Mouse (Mus musculus) CD4-positive helper T cell, adult 2 months (primary cell): ENCODE measurements at regions not wholly inside any gene's neighbourhood (a gene's known extent, or its start where the extent isn't known, plus 50 kb on each side); places are given as distances from the start of the nearest gene placed in this dataset.
"Not testable (repeated sequence)": the region's sequence is repeated elsewhere in the genome, so short reads cannot be mapped to it uniquely, and the experiment has no call there.

Experiments
- DNase-seq: peaks from one replicate; pipeline ENCODE4 v3.0.0-alpha.2; 2012; ENCODE audit warnings: low read depth, missing footprints, low spot score

DNA sequence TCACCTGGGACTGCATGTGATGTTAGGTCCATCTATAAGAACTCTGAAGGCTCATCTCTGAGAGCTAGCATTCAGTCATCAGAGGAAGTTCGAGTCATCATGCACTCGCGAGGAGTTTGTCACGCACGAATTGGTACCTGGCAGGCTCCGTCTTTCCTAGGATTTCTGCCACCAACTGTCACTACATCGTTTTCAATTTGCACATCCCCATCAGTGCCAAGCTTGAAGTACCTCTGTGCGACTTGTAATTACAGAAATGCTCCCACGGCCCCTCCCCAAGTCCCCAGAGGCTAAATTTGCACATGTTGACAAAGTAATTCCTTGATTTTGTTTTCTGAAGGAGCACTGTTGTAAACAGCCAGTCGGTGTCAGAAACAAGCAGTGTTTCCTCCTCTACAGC lies 372.2 kb upstream of the Id2 start:
- DNase-seq: no peak

- no peak for DNase-seq
Observed at GRCm38 (mm10) chr12:25467789-25468188, 370.8 kb upstream of the Id2 start.

DNA sequence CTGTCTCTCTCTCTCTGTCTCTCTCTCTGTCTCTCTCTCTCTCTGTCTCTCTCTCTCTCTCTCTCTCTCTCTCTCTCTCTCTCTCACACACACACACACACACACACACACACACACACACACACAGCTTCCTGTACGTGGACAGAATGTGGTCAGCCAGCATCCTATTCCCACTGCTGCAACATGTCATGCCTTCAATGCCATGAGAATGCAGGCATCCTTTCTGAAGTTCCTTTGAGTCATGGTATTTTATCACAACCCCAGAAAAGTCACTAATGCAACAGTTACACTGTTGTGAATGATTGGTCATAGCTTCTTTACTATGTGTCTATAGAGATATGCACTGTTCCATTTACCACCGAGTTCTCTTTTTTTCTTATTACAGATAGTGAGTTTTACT lies 365.8 kb upstream of the Id2 start:
- not testable (repeated sequence) for DNase-seq

DNA sequence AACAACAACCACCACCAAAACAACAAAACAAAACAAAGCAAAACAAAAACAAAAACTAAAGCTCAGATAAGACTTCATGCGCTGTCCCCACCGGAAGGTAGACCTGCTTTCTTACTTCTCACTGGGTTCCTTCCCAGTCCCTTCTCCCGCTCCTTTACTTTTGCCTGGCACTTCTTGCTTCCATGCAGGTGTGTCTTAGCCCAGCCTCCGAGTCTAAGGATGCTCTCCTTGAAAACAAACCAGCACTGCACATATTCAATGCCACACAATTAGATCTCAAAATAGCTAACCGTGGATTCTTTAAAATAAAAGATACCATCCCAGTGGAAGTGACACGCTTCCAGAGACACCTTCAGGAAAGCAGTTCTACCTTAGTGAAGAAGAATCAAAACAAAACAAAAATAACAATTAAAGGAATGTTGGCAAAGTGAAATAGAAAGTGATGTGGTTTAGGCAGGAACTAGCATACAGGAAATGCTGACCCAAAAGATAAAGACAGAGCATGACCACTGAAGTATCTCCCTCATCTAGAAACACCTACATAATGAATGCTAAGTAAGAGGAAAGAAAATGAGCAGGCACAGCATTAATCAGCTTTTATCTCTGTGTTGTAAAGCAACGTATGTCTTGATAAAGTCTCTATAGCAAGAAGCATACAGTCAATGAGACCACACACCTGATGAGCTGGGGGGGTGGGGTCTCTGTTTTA lies 358.5 kb upstream of the Id2 start:
- DNase-seq: peak; percentile 45

- DNase-seq: no peak
Observed at GRCm38 (mm10) chr12:25453356-25453755, 356.4 kb upstream of the Id2 start.

DNA sequence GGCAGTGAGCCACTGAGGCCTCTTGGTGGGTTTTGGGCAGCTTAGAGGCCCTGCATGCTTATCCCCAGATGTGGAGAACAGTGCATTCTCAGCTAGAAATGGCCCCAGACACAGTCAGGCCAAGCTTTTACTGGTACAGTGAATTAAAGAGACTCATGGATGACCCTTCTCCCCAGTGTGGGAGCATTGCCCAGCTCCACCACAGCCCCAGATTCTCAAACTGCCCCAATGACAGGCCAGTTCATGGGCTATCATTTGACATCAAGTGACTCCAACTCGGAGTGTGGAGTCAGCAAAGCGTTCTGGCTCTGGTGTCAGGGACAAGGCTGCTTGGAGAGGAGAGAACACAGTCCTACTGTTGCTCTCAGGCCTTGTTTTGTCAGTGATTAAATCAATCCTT lies 354.2 kb upstream of the Id2 start:
- no peak for DNase-seq

- DNase-seq: no peak
Observed at GRCm38 (mm10) chr12:25444355-25444754, 347.4 kb upstream of the Id2 start.

DNA sequence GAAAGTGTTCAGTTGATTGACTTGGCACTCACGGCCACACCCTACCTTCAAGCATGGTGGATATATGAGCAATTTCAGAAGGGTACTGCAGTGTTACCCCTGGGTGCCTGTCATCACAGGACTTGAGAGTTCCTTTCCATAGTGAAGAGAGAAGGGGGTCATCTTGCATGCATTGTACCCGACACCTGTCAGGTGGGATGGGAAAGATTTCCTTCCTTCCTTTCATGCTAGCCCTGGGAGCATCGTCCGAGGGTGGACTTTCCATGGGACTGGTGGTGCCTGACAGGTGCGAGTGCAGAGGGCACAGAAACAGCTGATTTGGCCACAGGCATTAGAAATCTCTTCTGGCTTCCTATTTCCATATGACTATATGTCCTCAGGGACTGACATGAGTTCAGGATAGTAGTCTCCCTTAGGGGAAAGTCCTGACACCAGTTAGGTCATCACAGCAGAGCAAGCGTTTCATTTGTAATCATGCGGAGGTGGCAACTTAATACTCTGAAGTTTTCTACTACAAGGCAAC lies 342.1 kb upstream of the Id2 start:
- no peak for DNase-seq

- DNase-seq: peak; percentile 75
Observed at GRCm38 (mm10) chr12:25438217-25439028, 341.5 kb upstream of the Id2 start.

DNA sequence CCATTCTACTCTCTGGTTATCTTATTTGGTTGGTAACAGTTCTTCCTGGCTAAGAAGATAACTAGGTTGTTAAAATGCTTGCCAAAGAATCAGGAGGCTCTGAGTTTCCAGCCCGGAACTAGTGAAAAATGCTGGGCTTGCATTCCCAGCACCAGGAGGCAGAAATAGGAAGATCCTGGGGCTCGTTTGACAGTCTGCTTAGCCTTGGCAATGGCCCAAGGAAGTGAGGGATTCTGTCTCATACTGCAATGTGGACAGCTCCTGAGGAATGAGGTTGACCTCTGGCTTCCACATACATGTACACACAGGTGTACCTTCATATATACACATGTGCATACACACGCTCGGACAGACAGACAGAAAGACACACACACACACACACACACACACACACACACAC lies 340.6 kb upstream of the Id2 start:
- no peak for DNase-seq

DNA sequence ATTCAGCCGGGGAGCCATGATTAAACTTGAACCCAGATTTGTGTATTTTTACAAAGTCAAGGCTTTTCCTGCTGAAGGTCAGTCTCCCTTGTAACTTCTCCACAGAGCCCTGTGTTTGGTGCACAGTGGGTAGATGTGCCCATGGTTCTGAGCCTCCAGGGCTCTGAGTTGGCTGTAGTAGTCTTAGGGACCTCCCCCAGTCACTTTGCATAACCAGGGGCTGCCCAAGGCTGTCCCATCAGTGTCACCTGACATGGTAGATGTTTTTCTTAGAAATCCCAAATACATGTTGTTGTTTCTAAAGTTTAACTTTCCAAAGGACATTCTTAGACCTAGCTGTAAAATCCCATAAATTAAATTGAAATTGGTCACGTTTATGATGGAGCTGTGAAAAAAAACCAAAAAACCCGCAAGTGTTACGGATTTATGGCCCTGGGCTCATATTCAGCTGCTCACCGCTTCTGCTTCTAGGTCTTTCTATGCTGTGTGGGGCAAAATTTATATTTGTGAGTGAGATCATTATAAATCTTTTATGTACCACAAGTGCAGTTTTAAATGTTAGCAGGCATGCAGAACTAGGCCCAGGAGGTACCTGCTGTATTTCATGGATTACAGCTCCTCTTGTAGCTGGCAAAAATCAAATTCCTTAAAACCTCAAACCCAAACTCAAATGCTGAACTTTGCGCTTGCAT lies 339.4 kb upstream of the Id2 start:
- DNase-seq: no peak

- DNase-seq: no peak
Observed at GRCm38 (mm10) chr12:25432796-25433195, 335.9 kb upstream of the Id2 start.

- peak; percentile 75 for DNase-seq
Observed at GRCm38 (mm10) chr12:25430911-25431310, 334.0 kb upstream of the Id2 start.

DNA sequence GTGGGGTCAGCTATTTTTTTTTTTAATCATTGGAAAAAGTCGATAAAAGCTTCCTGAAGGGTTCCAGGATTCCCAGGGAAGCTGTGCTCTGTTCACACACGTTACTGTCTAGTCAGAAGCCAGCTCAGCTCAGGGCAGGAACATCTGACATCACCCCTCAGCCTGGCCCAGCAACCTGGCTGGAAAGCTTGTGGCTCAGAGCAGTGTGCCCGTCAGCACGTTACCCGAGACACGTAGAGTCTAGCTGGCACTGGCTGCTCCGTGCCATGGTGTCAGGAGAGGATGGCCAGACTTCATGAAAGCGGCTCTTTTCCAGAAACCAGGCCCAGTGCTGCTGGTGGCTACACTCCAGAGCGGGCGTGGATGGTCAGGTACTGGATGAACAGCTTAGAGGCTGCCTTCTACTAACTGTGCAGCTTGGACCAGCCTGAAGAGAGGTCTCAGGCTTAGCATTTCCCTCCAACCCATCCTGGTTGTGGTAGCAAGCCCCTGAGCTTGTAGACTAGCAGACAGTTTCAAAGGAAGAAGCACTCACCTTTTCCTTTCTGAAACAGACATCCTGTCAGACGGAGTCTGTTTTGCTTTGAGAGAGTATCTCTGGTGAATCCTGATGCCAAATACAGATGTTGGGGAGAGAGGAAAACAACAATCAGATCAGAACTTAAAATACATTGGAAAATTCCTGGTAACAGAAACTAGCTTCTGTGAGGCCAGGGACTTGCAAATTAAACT lies 331.1 kb upstream of the Id2 start:
- DNase-seq: peak; percentile 27

DNA sequence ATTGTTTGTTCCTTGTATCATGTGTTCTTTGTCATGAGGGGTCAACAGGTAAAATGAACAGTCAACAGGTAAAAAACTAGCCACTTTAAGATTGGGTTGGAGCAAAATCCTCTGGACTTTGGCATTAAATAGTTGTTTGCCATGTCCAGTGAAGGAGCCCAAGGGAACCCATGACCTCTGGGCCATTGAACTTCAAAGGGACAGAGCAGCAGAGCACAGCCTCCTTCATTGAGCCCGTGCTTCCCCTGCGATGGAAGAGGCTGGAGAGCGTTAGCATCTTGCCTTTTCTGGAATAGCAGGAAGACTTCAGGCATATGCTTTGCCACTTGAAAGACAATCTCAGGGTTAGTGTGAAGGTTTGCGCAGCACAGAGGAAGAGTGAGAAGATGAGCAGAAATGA lies 320.4 kb upstream of the Id2 start:
- DNase-seq: no peak

DNA sequence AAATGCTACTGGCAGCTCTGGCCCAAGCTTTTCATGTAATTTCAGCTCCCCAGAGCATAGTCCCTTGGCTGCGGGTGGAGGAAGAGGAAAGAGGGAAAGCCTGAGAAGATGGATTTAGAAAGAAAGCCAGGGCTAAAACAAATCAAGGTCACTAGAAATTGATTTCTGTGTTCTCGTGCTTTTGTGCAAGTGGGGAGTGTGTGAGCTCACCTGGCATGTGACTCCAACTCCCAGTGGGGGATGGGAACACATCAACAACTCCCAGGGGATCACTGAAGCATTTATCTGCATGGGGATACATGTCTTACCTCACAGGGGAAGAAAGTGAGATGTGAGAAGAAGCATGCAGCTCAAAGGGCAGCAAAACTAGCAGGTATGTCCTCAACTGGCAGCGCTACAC lies 319.6 kb upstream of the Id2 start:
- DNase-seq: no peak

DNA sequence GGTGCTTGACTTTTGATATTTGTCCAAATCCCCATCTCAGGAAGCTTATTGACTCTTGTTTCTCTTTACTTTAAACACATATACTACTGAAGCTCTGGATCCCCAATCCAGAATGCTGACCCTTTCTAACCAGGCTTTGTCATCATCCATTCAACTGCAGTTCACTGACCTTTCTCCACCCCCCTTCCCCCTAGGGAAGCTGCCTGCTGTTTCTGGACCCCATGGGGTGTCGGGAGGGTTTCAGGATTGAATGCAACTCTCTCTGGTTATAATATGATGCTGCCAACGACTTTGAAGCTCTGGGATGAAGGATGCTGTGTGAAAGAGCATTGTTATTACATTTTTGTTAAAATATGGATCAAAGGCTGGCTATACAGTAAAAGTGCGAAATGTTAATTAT lies 318.7 kb upstream of the Id2 start:
- no peak for DNase-seq

DNA sequence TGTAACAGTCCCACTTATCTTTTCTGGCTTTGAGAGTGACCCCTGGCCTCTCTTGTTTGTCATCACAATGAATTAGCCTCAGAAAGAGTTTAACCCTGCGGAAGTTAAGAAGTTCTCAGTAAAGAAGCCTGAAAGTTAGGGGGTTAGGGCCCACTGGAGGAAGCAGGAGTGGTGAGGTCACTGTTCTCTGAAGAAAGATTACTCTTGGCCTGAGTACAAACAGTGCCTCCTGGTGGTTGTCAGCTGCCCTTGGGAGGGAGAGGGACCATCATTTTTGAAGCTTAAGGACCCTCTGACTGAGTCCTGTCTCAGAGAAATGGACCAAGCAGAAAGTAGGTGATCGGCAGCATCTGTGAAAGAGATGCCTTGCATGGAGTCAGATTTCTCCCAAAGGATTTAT lies 318.3 kb upstream of the Id2 start:
- DNase-seq: peak; percentile 45

GRCm38 (mm10) chr12:25407301-25407700 lies 310.4 kb upstream of the Id2 start:
- DNase-seq: no peak

- DNase-seq: no peak
Observed at GRCm38 (mm10) chr12:25400326-25400725, 303.4 kb upstream of the Id2 start.

DNA sequence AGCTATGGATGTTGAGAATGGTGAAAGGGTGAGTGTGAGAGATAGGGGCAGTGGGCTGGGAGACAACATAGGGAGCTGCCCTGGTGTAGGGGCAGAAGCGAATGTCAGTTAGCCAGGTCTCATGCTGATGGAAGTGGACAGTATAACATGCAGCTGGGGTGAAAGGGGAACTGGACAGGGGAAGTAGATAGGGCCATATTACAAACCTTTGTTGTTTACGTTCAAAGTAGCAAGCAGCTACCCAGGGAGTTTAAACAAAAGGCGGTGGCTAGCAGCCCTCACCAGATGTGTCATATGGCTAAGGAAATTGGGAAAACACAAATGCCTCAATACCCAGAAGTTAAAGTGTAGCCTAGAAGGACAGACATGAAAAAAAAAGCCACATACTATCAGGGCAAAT lies 301.8 kb upstream of the Id2 start:
- DNase-seq: no peak

DNA sequence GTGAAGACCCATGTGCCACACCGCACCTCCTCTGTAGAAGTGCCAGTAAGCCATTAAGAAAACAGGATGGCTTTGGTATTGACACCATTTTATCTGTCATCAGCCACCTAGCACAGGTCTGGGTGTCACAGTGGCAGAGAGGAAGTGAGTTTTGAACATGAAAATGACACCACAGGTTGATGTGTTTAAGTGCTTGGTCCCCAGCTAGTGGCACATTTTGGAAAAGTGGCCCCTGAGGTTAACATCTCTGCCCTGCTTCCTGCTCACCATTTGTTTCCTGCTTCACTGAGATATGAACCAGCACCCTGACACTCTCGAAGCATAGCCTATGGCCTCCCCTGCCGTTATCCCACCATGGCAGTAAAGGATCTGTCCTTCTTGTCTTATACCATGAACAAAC lies 297.4 kb upstream of the Id2 start:
- DNase-seq: peak; percentile 60
